Mouse (Mus musculus) heart, postnatal 0 days (tissue): ENCODE results near the gene Psmb6. TPM values are rescaled to one million over a fixed set of nuclear protein-coding genes. Genes with fewer than 3 reads are reported as not detected.

Experiments used
- ATAC-seq: fragments of 200-750 bp; cut with Nextera tagmentation; 2 replicates; pipeline ENCODE4 v1.8.0; 2017; ENCODE audit warnings: low read depth, moderate number of reproducible peaks, moderate library complexity; ENCODE audit not compliant: insufficient read depth
- DNase-seq: peaks from one replicate; pipeline ENCODE4 v3.0.0-alpha.2; 2016; ENCODE audit warnings: low spot score
- H3K27ac ChIP-seq: fragments of 300-500 bp; sonication (generic); 2 replicates; pipeline ENCODE4 v1.5.1; 2014; ENCODE audit warnings: low read depth, mild to moderate bottlenecking
- H3K27me3 ChIP-seq: fragments of 300-500 bp; sonication (generic); 2 replicates; pipeline ENCODE4 v1.6.1; 2014; ENCODE audit warnings: low read length, mixed read lengths; ENCODE audit not compliant: control insufficient read depth, insufficient read depth
- H3K36me3 ChIP-seq: fragments of 300-500 bp; sonication (generic); replicated peaks from 2 replicates; pipeline ENCODE4 v1.6.1; 2014; ENCODE audit warnings: low read length, mixed read lengths; ENCODE audit not compliant: control insufficient read depth, insufficient read depth
- H3K4me1 ChIP-seq: fragments of 300-500 bp; sonication (generic); 2 replicates; pipeline ENCODE4 v1.6.1; 2014; ENCODE audit warnings: antibody characterized with exemption; ENCODE audit not compliant: control insufficient read depth, insufficient read depth
- H3K4me2 ChIP-seq: fragments of 300-500 bp; sonication (generic); 2 replicates; pipeline ENCODE4 v1.6.1; 2014; ENCODE audit warnings: low read depth, mild to moderate bottlenecking, low read length, moderate library complexity
- H3K4me3 ChIP-seq: fragments of 300-500 bp; sonication (generic); 2 replicates; pipeline ENCODE4 v1.5.1; 2014; ENCODE audit warnings: low read depth, low read length
- H3K9ac ChIP-seq: fragments of 300-500 bp; sonication (generic); replicated peaks from 2 replicates; pipeline ENCODE4 v1.6.1; 2014; ENCODE audit warnings: low read depth, low read length, mixed read lengths
- H3K9me3 ChIP-seq: fragments of 300-500 bp; sonication (generic); replicated peaks from 2 replicates; pipeline ENCODE4 v1.6.1; 2016; ENCODE audit warnings: low read length; ENCODE audit not compliant: control insufficient read depth
- CTCF ChIP-seq: IDR thresholded peaks from 2 replicates; pipeline ENCODE4 v1.5.1; 2016; ENCODE audit warnings: antibody characterized with exemption, control low read depth, low read depth
- EP300 ChIP-seq: IDR thresholded peaks from 2 replicates; pipeline ENCODE4 v1.6.1; 2016; ENCODE audit warnings: antibody characterized with exemption, low read depth
- WGBS: fragments of 180-500 bp; shearing (Covaris S2); extraction: QIAGEN DNeasy Blood & Tissue Kit; methylation state at CpG from one replicate; pipeline ENCODE4 v1.1.7; 2014; 5-methylcytosine and 5-hydroxymethylcytosine counted together
- polyA plus RNA-seq: library from polyadenylated mRNA; unstranded; fragments of >200 nt; fragmentation: Nextera tagmentation; extraction: Ambion mirVana; gene quantifications from 2 replicates; pipeline ENCODE4 v1.2.1, GENCODE M21; 2015
- total RNA-seq: library from RNA; depleted of rRNA; stranded (reverse); fragments of >200 nt; gene quantifications from 2 replicates; pipeline ENCODE4 v1.2.3, GENCODE M21; 2014; ENCODE audit warnings: low replicate concordance

Psmb6 gene
- total and polyA plus RNA-seq, 2 experiments from 2014 or later = 521 to 640 TPM

DNA sequence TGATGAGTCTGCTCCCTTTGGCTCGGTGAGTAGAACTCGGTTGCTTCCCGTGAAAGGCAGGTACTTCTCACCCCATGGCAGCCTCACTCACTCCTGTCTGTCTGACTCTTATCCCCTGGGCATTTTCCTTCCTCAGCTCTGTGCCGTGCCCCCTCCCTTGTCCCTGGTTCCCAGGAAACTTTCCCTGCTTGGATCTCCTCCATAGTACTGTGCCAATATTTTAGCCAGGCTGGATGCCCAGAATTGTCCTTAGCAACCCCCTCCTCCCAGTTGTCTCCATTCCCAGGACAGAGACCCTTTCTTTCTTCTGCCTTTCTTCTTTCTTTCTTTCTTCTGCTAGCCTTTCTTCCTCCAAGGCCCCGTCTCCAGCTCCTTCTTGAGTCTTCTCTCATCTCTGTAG, 16.2 kb downstream of the Psmb6 start:
- H3K9ac ChIP-seq = no peak overlapping the region

GRCm38 (mm10) chr11:70544496-70544895, 19.3 kb downstream of the Psmb6 start:
- no peak for ATAC-seq

More for the DNA sequence above, 16.2 kb downstream of the Psmb6 start:
- no peak for DNase-seq
- Histone ChIP-seq H3K4me3 (no peak overlapping the region), H3K27ac (no peak overlapping the region), H3K27me3 (no peaks in the 10 kb centered on the region), H3K4me1 (peaks cover 8% of the 10 kb centered on the region), H3K9me3 (no peaks in the 10 kb centered on the region), H3K36me3 (0 out of 2 replicates have a peak, but pooled peaks cover 6% of the 10 kb centered on the region), H3K4me2 (no peak overlapping the region)
- WGBS = 70% methylated on average over 5 of the region's 5 CpGs
- TF ChIP-seq CTCF = no peak
- TF ChIP-seq EP300 = no peak
- no peak for ATAC-seq

GRCm38 (mm10) chr11:70551526-70551925, 26.4 kb downstream of the Psmb6 start:
- no peak for TF ChIP-seq CTCF
- no peak for TF ChIP-seq EP300
- no peak overlapping the region for H3K9ac ChIP-seq
- H3K27ac ChIP-seq = no peak overlapping the region
- no peak for DNase-seq
- 88% methylated on average over 8 of the region's 8 CpGs for whole genome bisulfite sequencing
- no peak overlapping the region for H3K4me3 ChIP-seq
- no peak for ATAC-seq
- H3K4me2 ChIP-seq = no peak overlapping the region
- peaks cover 18% of the 10 kb centered on the region; the same call in 1 of the 2 replicates for H3K36me3 ChIP-seq
- H3K9me3 ChIP-seq = no peaks in the 10 kb centered on the region
- no peaks in the 10 kb centered on the region for H3K27me3 ChIP-seq
- no peaks in the 10 kb centered on the region for H3K4me1 ChIP-seq

More at GRCm38 (mm10) chr11:70544496-70544895, 19.3 kb downstream of the Psmb6 start:
- TF ChIP-seq CTCF (no peak; the same call in 1 of the 2 replicates), EP300 (no peak)
- 0 out of 2 replicates have a peak, but pooled peaks cover 6% of the 10 kb centered on the region for H3K36me3 ChIP-seq
- H3K9me3 ChIP-seq = no peaks in the 10 kb centered on the region
- peaks cover 8% of the 10 kb centered on the region for H3K4me1 ChIP-seq
- H3K27me3 ChIP-seq = no peaks in the 10 kb centered on the region
- no peak overlapping the region for H3K9ac ChIP-seq
- no peak overlapping the region for H3K27ac ChIP-seq
- no peak overlapping the region for H3K4me3 ChIP-seq
- peak; percentile 55 for DNase-seq
- 37% methylated on average over 7 of the region's 7 CpGs for WGBS
- peak overlapping the region; percentile 21 for H3K4me2 ChIP-seq

- no peak overlapping the region for H3K27ac ChIP-seq
- H3K9me3 ChIP-seq = no peaks in the 10 kb centered on the region
- no peaks in the 10 kb centered on the region for H3K4me1 ChIP-seq
- no peak overlapping the region for H3K4me2 ChIP-seq
- DNase-seq = no peak
- no peak overlapping the region for H3K9ac ChIP-seq
- TF ChIP-seq EP300 = no peak
- TF ChIP-seq CTCF = no peak
- H3K27me3 ChIP-seq = no peaks in the 10 kb centered on the region
- ATAC-seq = no peak
- WGBS = 46% methylated on average over 7 of the region's 7 CpGs
- H3K36me3 ChIP-seq = peaks cover 21% of the 10 kb centered on the region; the same call in 1 of the 2 replicates
- no peak overlapping the region for H3K4me3 ChIP-seq
Measured at GRCm38 (mm10) chr11:70553940-70554339, 28.8 kb downstream of the Psmb6 start.

GRCm38 (mm10) chr11:70557545-70557944, 32.4 kb downstream of the Psmb6 start:
- no peaks in the 10 kb centered on the region for H3K4me1 ChIP-seq
- no peak overlapping the region for H3K9ac ChIP-seq
- no peaks in the 10 kb centered on the region for H3K27me3 ChIP-seq
- ATAC-seq (no peak), DNase-seq (no peak)
- peaks cover 19% of the 10 kb centered on the region; the same call in 1 of the 2 replicates for H3K36me3 ChIP-seq
- no peak overlapping the region for H3K4me3 ChIP-seq
- WGBS = 85% methylated on average over 9 of the region's 9 CpGs
- H3K9me3 ChIP-seq = no peaks in the 10 kb centered on the region
- TF ChIP-seq CTCF (no peak), EP300 (no peak)
- no peak overlapping the region for H3K27ac ChIP-seq
- H3K4me2 ChIP-seq = no peak overlapping the region

DNA sequence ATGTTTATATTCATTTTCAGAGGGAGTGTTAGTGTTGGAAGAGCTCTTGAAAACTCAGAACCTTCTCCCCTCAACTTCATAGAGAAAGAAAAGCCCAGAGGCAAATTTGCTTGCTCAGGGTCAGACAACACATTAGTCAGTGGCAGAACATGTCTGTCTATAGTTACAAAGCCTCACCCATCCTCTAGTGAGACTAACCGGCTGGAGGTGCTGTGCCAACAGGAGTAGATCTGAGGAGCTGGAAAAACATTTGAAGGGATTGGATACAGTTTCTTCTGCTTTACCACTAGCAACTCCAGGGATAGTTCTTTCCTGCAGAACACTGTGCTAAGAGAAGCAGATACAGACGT, 36.7 kb downstream of the Psmb6 start:
- H3K4me3 ChIP-seq = peak overlapping the region; percentile 77
- no peaks in the 10 kb centered on the region for H3K9me3 ChIP-seq
- no peak overlapping the region for H3K9ac ChIP-seq
- H3K4me2 ChIP-seq = peak overlapping the region; percentile 85
- no peak for DNase-seq
- no peak overlapping the region for H3K27ac ChIP-seq
- TF ChIP-seq EP300 = no peak
- no peak for TF ChIP-seq CTCF
- H3K27me3 ChIP-seq = no peaks in the 10 kb centered on the region
- peaks cover 3% of the 10 kb centered on the region; the same call in 1 of the 2 replicates for H3K36me3 ChIP-seq
- 0% methylated on average over 2 of the region's 2 CpGs for WGBS
- ATAC-seq = no peak
- no peaks in the 10 kb centered on the region for H3K4me1 ChIP-seq
